ENCODE assay signal across 8 mouse cellular contexts in the genomic region with DNA sequence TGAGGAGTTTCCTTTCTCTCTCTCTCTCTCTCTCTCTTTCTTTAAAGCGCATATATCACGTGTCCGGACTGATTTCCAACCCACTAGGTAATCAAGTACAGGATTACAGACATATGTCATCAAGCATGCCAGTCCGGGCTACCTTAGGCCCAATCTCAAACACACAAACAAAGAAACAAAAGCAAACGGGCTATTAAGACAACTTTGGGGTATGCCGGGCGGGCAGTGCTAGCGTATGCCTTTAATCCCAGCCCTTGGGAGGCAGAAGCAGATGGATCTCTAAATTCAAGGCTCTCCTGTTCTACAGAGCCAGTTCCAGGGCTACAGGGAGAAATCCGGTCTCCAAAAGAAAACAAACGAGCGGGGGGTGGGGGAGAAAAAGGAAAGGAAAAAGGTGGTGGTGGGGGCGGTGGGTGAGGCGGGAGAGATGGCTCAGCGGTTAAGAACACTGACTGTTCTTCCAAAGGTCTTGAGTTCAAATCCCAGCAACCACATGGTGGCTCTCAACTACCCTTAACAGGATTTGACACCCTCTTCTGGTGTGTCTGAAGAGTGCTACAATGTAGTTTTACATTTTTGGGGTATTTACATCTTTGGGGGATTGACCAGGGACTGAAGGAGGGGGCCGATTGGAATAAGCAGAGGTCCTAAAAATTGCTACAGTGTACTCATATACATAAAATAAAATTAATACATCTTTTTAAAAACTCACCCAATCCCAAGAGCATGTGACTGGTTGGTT. TPM values are rescaled to one million over a fixed set of nuclear protein-coding genes. Genes with fewer than 3 reads are reported as not detected.
DNase-seq lines count a peak whose midpoint lies in the region; ATAC-seq lines count a peak whose summit lies in the region.

No protein-coding gene starts in this region.

- no peaks in the 10 kb centered on the region for H3K9me3 ChIP-seq in kidney, embryonic 16.5 days (ENCODE audit: low read length)

- H3K27ac ChIP-seq in kidney, embryonic 16.5 days (ENCODE audit: low read length) = peak overlapping the region; percentile 100

- ATAC-seq in kidney, embryonic 16.5 days (ENCODE audit: low FRiP score, low TSS enrichment) = peak; percentile 67
- ATAC-seq in megakaryocyte, adult 5-6 weeks (ENCODE audit: poor library complexity, severe bottlenecking) = peak; percentile 10

- peak overlapping the region; percentile 72 for H3K4me3 ChIP-seq in kidney, embryonic 16.5 days (ENCODE audit: low read length)

- H3K4me2 ChIP-seq in kidney, embryonic 16.5 days (replicated peaks; ENCODE audit: low read depth, low read length) = peak overlapping the region; percentile 77

- no peaks in the 10 kb centered on the region for H3K27me3 ChIP-seq in kidney, embryonic 16.5 days (ENCODE audit: insufficient read depth, low read length)

- DNase-seq in kidney, postnatal 14 days = no peak
- peak; percentile 30 for DNase-seq in adipocyte (ENCODE audit: low spot score)
- DNase-seq in heart, postnatal 4 days = peak; percentile 33
- no peak for DNase-seq in embryo, embryonic 9.5 days (ENCODE audit: extremely low spot score)
- no peak for DNase-seq in gastrocnemius, adult 18-20 months (ENCODE audit: low spot score)
- DNase-seq in Muller cell, postnatal 12 days (ENCODE audit: inconsistent ontology term) = no peak

- WGBS in kidney, embryonic 16.5 days = 8% methylated on average over 15 of the region's 15 CpGs

- peaks cover 15% of the 10 kb centered on the region for H3K4me1 ChIP-seq in kidney, embryonic 16.5 days (ENCODE audit: insufficient read depth, low read length)

- H3K9ac ChIP-seq in kidney, embryonic 16.5 days (replicated peaks; ENCODE audit: low read length) = peak overlapping the region; percentile 91

- H3K36me3 ChIP-seq in kidney, embryonic 16.5 days (ENCODE audit: insufficient read depth, low read length) = 0 out of 2 replicates have a peak, but pooled peaks cover 2% of the 10 kb centered on the region

RNA-seq across cellular contexts. Expression of gene Snrnp35, which starts 0.9 kb away (rescaled TPM):
- polyA plus RNA-seq in kidney, embryonic 16.5 days (2015; fragmentation: Nextera tagmentation; extraction: Ambion mirVana) = 27.4 and 29.4 TPM in 2 replicates
- total RNA-seq in heart, postnatal 4 days (2021) = 10 to 100 TPM; 19.3 to 23.5 TPM
- 3.8 and 5.7 TPM in 2 replicates for total RNA-seq in megakaryocyte, adult 5-6 weeks (2015)
- total RNA-seq in megakaryocyte, adult 5-6 weeks (2017) = 10.6 and 12.0 TPM in 2 replicates
- 10 to 100 TPM; 21.0 to 28.1 TPM for total RNA-seq in gastrocnemius, adult 18-20 months (2021)

RNA-seq across cellular contexts. Expression of gene Rilpl2, which starts 5.7 kb away (rescaled TPM):
- 34.7 and 36.8 TPM in 2 replicates for polyA plus RNA-seq in kidney, embryonic 16.5 days (2015; fragmentation: Nextera tagmentation; extraction: Ambion mirVana)
- 10 to 100 TPM in 1 of 2 experiments, 1 to 10 TPM in 1; 8.3 to 10.9 TPM for total RNA-seq in heart, postnatal 4 days (2021)
- total RNA-seq in megakaryocyte, adult 5-6 weeks (2015) = 42.8 and 45.4 TPM in 2 replicates
- total RNA-seq in megakaryocyte, adult 5-6 weeks (2017) = 42.5 and 42.9 TPM in 2 replicates
- 1 to 10 TPM; 4.6 to 5.6 TPM for total RNA-seq in gastrocnemius, adult 18-20 months (2021)

RNA-seq across cellular contexts. Expression of gene Kmt5a, which starts 44.1 kb away (rescaled TPM):
- polyA plus RNA-seq in kidney, embryonic 16.5 days (2015; fragmentation: Nextera tagmentation; extraction: Ambion mirVana) = 30.7 and 38.1 TPM in 2 replicates
- 100 to 1,000 TPM; 130 to 132 TPM for total RNA-seq in heart, postnatal 4 days (2021)
- total RNA-seq in megakaryocyte, adult 5-6 weeks (2015) = 370 and 380 TPM in 2 replicates
- total RNA-seq in megakaryocyte, adult 5-6 weeks (2017) = 240 and 272 TPM in 2 replicates
- total RNA-seq in gastrocnemius, adult 18-20 months (2021) = 100 to 1,000 TPM; 167 to 244 TPM

RNA-seq across cellular contexts. Expression of gene Rilpl1, which starts 47.4 kb away (rescaled TPM):
- 21.7 and 21.9 TPM in 2 replicates for polyA plus RNA-seq in kidney, embryonic 16.5 days (2015; fragmentation: Nextera tagmentation; extraction: Ambion mirVana)
- 10 to 100 TPM; 50.3 to 53.6 TPM for total RNA-seq in heart, postnatal 4 days (2021)
- 0.75 and 1.2 TPM in 2 replicates for total RNA-seq in megakaryocyte, adult 5-6 weeks (2015)
- 0.48 and 0.65 TPM in 2 replicates for total RNA-seq in megakaryocyte, adult 5-6 weeks (2017)
- total RNA-seq in gastrocnemius, adult 18-20 months (2021) = 100 to 1,000 TPM; 261 to 262 TPM

RNA-seq across cellular contexts. Expression of gene Tmed2, which starts 56.7 kb away (rescaled TPM):
- 537 and 602 TPM in 2 replicates for polyA plus RNA-seq in kidney, embryonic 16.5 days (2015; fragmentation: Nextera tagmentation; extraction: Ambion mirVana)
- total RNA-seq in heart, postnatal 4 days (2021) = 100 to 1,000 TPM; 217 to 226 TPM
- total RNA-seq in megakaryocyte, adult 5-6 weeks (2015) = 561 and 605 TPM in 2 replicates
- 974 and 1,002 TPM in 2 replicates for total RNA-seq in megakaryocyte, adult 5-6 weeks (2017)
- total RNA-seq in gastrocnemius, adult 18-20 months (2021) = 100 to 1,000 TPM; 145 to 151 TPM

Comparison
In these comparisons a context has a peak if more than half of its experiments do, and no peak if none do; other contexts are left out.
1. DNase-seq: peak in adipocyte (single experiment) and heart, postnatal 4 days (single experiment); none in kidney, postnatal 14 days (single experiment), embryo, embryonic 9.5 days (single experiment), gastrocnemius, adult 18-20 months (single experiment) and Muller cell, postnatal 12 days (single experiment).